Mouse (Mus musculus) cortical plate, adult 2 months (tissue): ENCODE results near the gene Atp2b1.

Experiments
- CTCF ChIP-seq: fragments of 200-500 bp; IDR thresholded peaks from 2 replicates; pipeline ENCODE4 v1.5.1; 2011; ENCODE audit warnings: mild to moderate bottlenecking, control low read depth, low read length; ENCODE audit not compliant: insufficient read depth; ENCODE audit errors: extremely low read depth
- POLR2A ChIP-seq: fragments of 200-500 bp; IDR thresholded peaks from 2 replicates; pipeline ENCODE4 v1.6.1; 2011; ENCODE audit warnings: mild to moderate bottlenecking, low read length, control low read depth; ENCODE audit not compliant: insufficient read depth; ENCODE audit errors: extremely low read depth

DNA sequence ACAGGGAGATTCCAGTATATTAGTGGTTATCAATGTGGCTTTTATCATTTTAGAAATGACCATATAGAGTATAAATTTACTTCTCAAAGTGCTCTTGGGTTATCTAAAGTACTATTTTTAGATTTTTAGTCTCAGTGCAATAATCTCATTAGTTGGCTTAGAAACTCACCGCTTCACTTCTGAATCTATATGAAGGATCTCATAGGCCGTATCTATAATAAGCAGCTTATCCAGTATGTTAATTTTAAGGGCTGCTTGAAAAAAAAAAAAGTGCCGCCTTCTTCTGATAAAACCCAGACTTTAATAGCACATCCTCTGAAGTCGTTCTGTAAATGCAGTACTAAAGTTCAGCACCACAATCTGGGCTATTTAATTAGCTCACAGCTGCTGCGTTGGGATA lies 12.7 kb upstream of the Atp2b1 start:
- TF ChIP-seq CTCF (no peak), POLR2A (no peak)
